Comparison of ENCODE assay signal across 8 mouse cellular contexts in the genomic region with DNA sequence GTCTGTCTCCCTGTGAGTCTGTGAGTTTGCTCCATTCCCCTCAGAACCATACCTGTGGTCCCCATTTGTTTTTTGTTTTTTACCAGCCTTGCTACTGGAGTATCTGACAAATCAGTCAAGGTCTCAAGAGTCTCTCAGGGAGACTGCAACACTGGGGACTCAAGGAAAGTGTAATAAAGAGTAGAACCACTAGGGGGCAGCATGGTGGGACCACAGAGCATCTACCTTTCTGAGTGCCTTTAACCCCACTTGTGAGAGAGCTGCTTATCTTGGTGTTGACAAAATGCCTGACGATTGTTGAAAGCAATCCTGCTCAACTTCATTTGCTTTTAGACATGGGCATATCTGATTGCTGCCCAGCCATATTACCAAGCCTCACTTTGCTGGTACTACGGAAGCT. TPM values are rescaled to one million over a fixed set of nuclear protein-coding genes. Genes with fewer than 3 reads are reported as not detected.
DNase-seq lines count a peak whose midpoint lies in the region; ATAC-seq and TF ChIP-seq lines count a peak whose summit lies in the region.

No protein-coding gene starts in this region.

- no peaks in the 10 kb centered on the region for H3K36me3 ChIP-seq in midbrain, embryonic 11.5 days (ENCODE audit: control insufficient read depth, insufficient read depth, low read length)
- H3K36me3 ChIP-seq in midbrain, embryonic 13.5 days = no peaks in the 10 kb centered on the region

- H3K4me1 ChIP-seq in midbrain, embryonic 11.5 days (ENCODE audit: control insufficient read depth, insufficient read depth, low read length) = peaks cover 3% of the 10 kb centered on the region; the same call in 1 of the 2 replicates
- peaks cover 5% of the 10 kb centered on the region; the same call in 1 of the 2 replicates for H3K4me1 ChIP-seq in midbrain, embryonic 13.5 days (replicated peaks)
- H3K4me1 ChIP-seq in cerebellum, adult 2 months (ENCODE audit: control insufficient read depth, insufficient read depth, low read length) = 0 out of 2 replicates have a peak, but pooled peaks cover 2% of the 10 kb centered on the region

- H3K9ac ChIP-seq in midbrain, embryonic 11.5 days (ENCODE audit: low read length) = no peak overlapping the region
- H3K9ac ChIP-seq in midbrain, embryonic 13.5 days (replicated peaks) = no peak overlapping the region

- peak; percentile 9 for DNase-seq in cerebellum, adult 11 months
- DNase-seq in midbrain, embryonic 11.5 days (ENCODE audit: low spot score, missing footprints) = peak; percentile 91
- DNase-seq in cerebellum, adult 2 months = peak in 1 of 2 experiments; percentile 11
- DNase-seq in induced T-regulatory cell, adult 2 months (ENCODE audit: low read depth) = peak; percentile 86
- peak; percentile 42 for DNase-seq in lung, postnatal 25 days (ENCODE audit: low spot score)
- DNase-seq in thymus, postnatal 25 days = peak; percentile 49

- TF ChIP-seq POLR2A in cerebellum, adult 2 months (IDR thresholded peaks at IDR 0.05; ENCODE audit: borderline replicate concordance, insufficient read depth, low read length) = no peak

- ATAC-seq in cerebellum, adult (ENCODE audit: insufficient number of reproducible peaks, low FRiP score, low TSS enrichment) = no peak
- no peak for ATAC-seq in midbrain, embryonic 11.5 days (ENCODE audit: low FRiP score)
- ATAC-seq in midbrain, embryonic 13.5 days = no peak

- TF ChIP-seq CTCF in cerebellum, adult 2 months (IDR thresholded peaks at IDR 0.05; ENCODE audit: borderline replicate concordance, insufficient read depth, low read depth, low read length) = peak; percentile 35; the same call in 1 of the 2 replicates

- no peaks in the 10 kb centered on the region for H3K9me3 ChIP-seq in midbrain, embryonic 11.5 days (ENCODE audit: control insufficient read depth, low read length)
- no peaks in the 10 kb centered on the region for H3K9me3 ChIP-seq in midbrain, embryonic 13.5 days

- no peak overlapping the region for H3K4me3 ChIP-seq in midbrain, embryonic 11.5 days (ENCODE audit: low read depth, low read length)
- no peak overlapping the region for H3K4me3 ChIP-seq in midbrain, embryonic 13.5 days (replicated peaks)
- H3K4me3 ChIP-seq in cerebellum, adult 2 months (replicated peaks; ENCODE audit: insufficient read depth, low read depth, low read length) = no peak overlapping the region

- no peak overlapping the region for H3K27ac ChIP-seq in midbrain, embryonic 11.5 days (ENCODE audit: low read depth, low read length)
- no peak overlapping the region for H3K27ac ChIP-seq in midbrain, embryonic 13.5 days
- H3K27ac ChIP-seq in cerebellum, adult 2 months (ENCODE audit: insufficient read depth, low read length) = no peak overlapping the region

- 72% methylated on average over 2 of the region's 2 CpGs for WGBS in midbrain, embryonic 11.5 days
- 71% methylated on average over 2 of the region's 2 CpGs for WGBS in midbrain, embryonic 13.5 days
- 71% methylated on average over 2 of the region's 2 CpGs for WGBS in cerebellum, adult 2 months

- no peaks in the 10 kb centered on the region for H3K27me3 ChIP-seq in midbrain, embryonic 11.5 days (ENCODE audit: control insufficient read depth, insufficient read depth, low read length)
- peaks cover 17% of the 10 kb centered on the region for H3K27me3 ChIP-seq in midbrain, embryonic 13.5 days
- no peaks in the 10 kb centered on the region for H3K27me3 ChIP-seq in cerebellum, adult 2 months (ENCODE audit: control insufficient read depth, insufficient read depth, low read length)

- no peak overlapping the region for H3K4me2 ChIP-seq in midbrain, embryonic 11.5 days
- H3K4me2 ChIP-seq in midbrain, embryonic 13.5 days (replicated peaks) = no peak overlapping the region

RNA-seq across cellular contexts. Expression of a gene that starts 12.3 kb away (rescaled TPM):
- not detected in 2 replicates for polyA plus RNA-seq in midbrain, embryonic 11.5 days (2014; fragmentation: Nextera tagmentation; extraction: Ambion mirVana)
- polyA plus RNA-seq in midbrain, embryonic 13.5 days (2015; fragmentation: Nextera tagmentation; extraction: Ambion mirVana) = 0.19 TPM in 1 of 2 replicates, not detected in the other
- polyA plus RNA-seq in cerebellum, adult 2 months (2012; rRNA removed) = not detected in 2 replicates

RNA-seq across cellular contexts. Expression of a gene that starts 54.3 kb away (rescaled TPM):
- polyA plus RNA-seq in midbrain, embryonic 11.5 days (2014; fragmentation: Nextera tagmentation; extraction: Ambion mirVana) = 30.1 and 31.4 TPM in 2 replicates
- 45.2 and 45.4 TPM in 2 replicates for polyA plus RNA-seq in midbrain, embryonic 13.5 days (2015; fragmentation: Nextera tagmentation; extraction: Ambion mirVana)
- 27.2 and 27.5 TPM in 2 replicates for polyA plus RNA-seq in cerebellum, adult 2 months (2012; rRNA removed)
